Mouse (Mus musculus) neural tube, embryonic 15.5 days (tissue): ENCODE results near the gene Fam71f1. TPM values are rescaled to one million over a fixed set of nuclear protein-coding genes. Genes with fewer than 3 reads are reported as not detected.

Source experiments
- ATAC-seq: fragments of 200-750 bp; cut with Nextera tagmentation; 2 replicates; pipeline ENCODE4 v1.8.0; 2017; ENCODE audit warnings: mild to moderate bottlenecking, moderate TSS enrichment, moderate library complexity; ENCODE audit not compliant: low FRiP score
- H3K27ac ChIP-seq: fragments of 300-500 bp; sonication (generic); replicated peaks from 2 replicates; pipeline ENCODE4 v1.5.1; 2015; ENCODE audit warnings: mild to moderate bottlenecking, inconsistent platforms
- H3K27me3 ChIP-seq: fragments of 300-500 bp; sonication (generic); replicated peaks from 2 replicates; pipeline ENCODE4 v1.6.1; 2015; ENCODE audit warnings: inconsistent platforms
- H3K36me3 ChIP-seq: fragments of 300-500 bp; sonication (generic); 2 replicates; pipeline ENCODE4 v1.6.1; 2015; ENCODE audit warnings: inconsistent platforms
- H3K4me1 ChIP-seq: fragments of 300-500 bp; sonication (generic); 2 replicates; pipeline ENCODE4 v1.6.1; 2015; ENCODE audit warnings: inconsistent platforms
- H3K4me2 ChIP-seq: fragments of 300-500 bp; sonication (generic); 2 replicates; pipeline ENCODE4 v1.6.1; 2015; ENCODE audit warnings: inconsistent platforms, mild to moderate bottlenecking, moderate library complexity
- H3K4me3 ChIP-seq: fragments of 300-500 bp; sonication (generic); replicated peaks from 2 replicates; pipeline ENCODE4 v1.5.1; 2015; ENCODE audit warnings: mild to moderate bottlenecking, inconsistent platforms
- H3K9ac ChIP-seq: fragments of 300-500 bp; sonication (generic); replicated peaks from 2 replicates; pipeline ENCODE4 v1.6.1; 2015; ENCODE audit warnings: mild to moderate bottlenecking, inconsistent platforms
- H3K9me3 ChIP-seq: fragments of 300-500 bp; sonication (generic); replicated peaks from 2 replicates; pipeline ENCODE4 v1.6.1; 2016; ENCODE audit warnings: inconsistent platforms
- WGBS: fragments of 180-500 bp; shearing (Covaris S2); methylation state at CpG from one replicate; pipeline ENCODE4 v1.1.7; 2015; ENCODE audit warnings: mixed read lengths; 5-methylcytosine and 5-hydroxymethylcytosine counted together
- polyA plus RNA-seq: library from polyadenylated mRNA; unstranded; fragments of >200 nt; fragmentation: Nextera tagmentation; extraction: Ambion mirVana; gene quantifications from 2 replicates; pipeline ENCODE4 v1.2.1, GENCODE M21; 2015

Gene Fam71f1
- polyA plus RNA-seq, 1 experiment from 2014 or later = not detected

- no peak overlapping the region for H3K27ac ChIP-seq
- no peak overlapping the region for H3K9ac ChIP-seq
- no peak overlapping the region for H3K4me3 ChIP-seq
- ATAC-seq = no peak
- H3K4me1 ChIP-seq = no peaks in the 10 kb centered on the region
- no peak overlapping the region for H3K4me2 ChIP-seq
- no peaks in the 10 kb centered on the region for H3K9me3 ChIP-seq
- 93% methylated on average over 4 of the region's 4 CpGs for WGBS
- no peaks in the 10 kb centered on the region for H3K27me3 ChIP-seq
- H3K36me3 ChIP-seq = peaks cover 55% of the 10 kb centered on the region
Measured at GRCm38 (mm10) chr6:29377386-29377785, 58.4 kb downstream of the Fam71f1 start.

DNA sequence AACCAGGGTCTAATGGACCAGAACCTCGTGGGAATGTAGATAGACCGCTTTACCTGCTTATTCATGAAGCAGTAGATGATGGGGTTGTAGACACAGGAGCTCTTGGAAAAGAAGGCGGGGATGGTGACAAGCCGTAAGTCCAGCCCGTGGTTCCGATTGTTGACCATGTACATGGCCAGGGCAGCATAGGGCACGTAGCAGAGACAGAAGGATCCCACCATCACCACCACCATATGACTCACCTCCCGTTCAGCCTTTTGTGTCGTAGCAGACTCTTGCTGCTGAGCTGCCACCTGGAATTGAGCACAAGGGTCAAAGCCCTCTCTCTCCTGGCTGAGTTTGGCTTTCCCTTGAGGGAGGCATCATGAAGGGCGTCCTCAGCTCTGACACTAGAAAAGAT is 59.7 kb downstream of the Fam71f1 start:
- WGBS = 96% methylated on average over 10 of the region's 10 CpGs
- Histone ChIP-seq H3K9me3 (no peaks in the 10 kb centered on the region), H3K36me3 (peaks cover 46% of the 10 kb centered on the region), H3K4me2 (no peak overlapping the region), H3K27me3 (no peaks in the 10 kb centered on the region), H3K4me3 (no peak overlapping the region), H3K9ac (no peak overlapping the region), H3K4me1 (no peaks in the 10 kb centered on the region), H3K27ac (no peak overlapping the region)
- no peak for ATAC-seq

DNA sequence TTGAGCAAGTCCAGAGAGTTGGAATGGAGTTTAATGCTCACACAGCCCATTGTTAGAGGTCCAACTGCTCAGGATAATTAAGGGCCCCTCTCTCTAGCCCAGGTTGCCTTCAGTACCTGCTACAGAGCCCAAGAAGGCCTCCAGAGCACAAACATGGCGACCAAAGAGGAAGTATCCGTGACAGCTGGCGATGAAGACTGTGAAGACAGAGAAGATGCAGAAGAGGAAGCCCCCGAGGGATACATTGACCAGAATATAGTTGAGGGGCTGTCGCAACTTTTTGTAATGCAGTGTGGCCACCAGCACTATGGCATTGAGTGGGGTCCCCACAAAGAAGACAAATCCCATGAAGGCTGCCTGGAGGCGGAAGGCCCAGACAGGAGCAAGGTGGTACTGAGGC is 61.0 kb downstream of the Fam71f1 start:
- peaks cover 33% of the 10 kb centered on the region for H3K36me3 ChIP-seq
- no peak overlapping the region for H3K4me3 ChIP-seq
- no peaks in the 10 kb centered on the region for H3K4me1 ChIP-seq
- no peak overlapping the region for H3K9ac ChIP-seq
- WGBS = 97% methylated on average over 6 of the region's 6 CpGs
- no peak for ATAC-seq
- H3K27ac ChIP-seq = no peak overlapping the region
- H3K27me3 ChIP-seq = no peaks in the 10 kb centered on the region
- H3K4me2 ChIP-seq = no peak overlapping the region
- H3K9me3 ChIP-seq = no peaks in the 10 kb centered on the region

DNA sequence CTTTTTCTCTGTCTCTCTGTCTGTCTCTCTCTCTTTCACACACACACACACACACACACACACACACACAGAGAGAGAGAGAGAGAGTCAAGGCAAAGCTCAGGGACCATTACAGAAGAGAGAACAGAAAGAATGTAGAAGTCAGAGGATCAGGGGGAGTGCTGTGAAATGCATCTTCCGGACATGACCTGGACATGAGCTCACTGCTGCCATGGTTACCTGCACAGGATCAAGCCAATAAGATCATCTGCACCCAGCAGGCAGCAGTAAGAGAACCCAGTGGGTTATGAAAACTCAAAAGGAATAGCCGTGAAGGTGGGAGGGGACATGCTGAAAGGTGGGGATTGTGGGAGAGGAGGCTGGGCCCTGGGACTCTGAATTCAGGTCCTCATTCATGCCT is 63.5 kb downstream of the Fam71f1 start:
- Histone ChIP-seq H3K9ac (no peak overlapping the region), H3K4me3 (no peak overlapping the region), H3K27ac (no peak overlapping the region), H3K4me2 (no peak overlapping the region), H3K27me3 (no peaks in the 10 kb centered on the region), H3K36me3 (peaks cover 10% of the 10 kb centered on the region), H3K4me1 (no peaks in the 10 kb centered on the region), H3K9me3 (no peaks in the 10 kb centered on the region)
- 60% methylated on average over 2 of the region's 2 CpGs for WGBS
- no peak for ATAC-seq

Other genes starting within 250 kb of the Fam71f1 start
- 38.2 and 41.1 TPM in 2 replicates for gene Rbm28, start 154.1 kb upstream of the Fam71f1 start, polyA plus RNA-seq
- 12.6 and 13.9 TPM in 2 replicates for gene Prrt4, start 139.6 kb upstream of the Fam71f1 start, polyA plus RNA-seq
- gene Impdh1, start 102.8 kb upstream of the Fam71f1 start, polyA plus RNA-seq = 84.1 and 84.2 TPM in 2 replicates
- 28.4 and 29.0 TPM in 2 replicates for gene Hilpda, start 46.7 kb upstream of the Fam71f1 start, polyA plus RNA-seq
- gene Fam71f2, start 39.5 kb upstream of the Fam71f1 start, polyA plus RNA-seq = 0.26 and 0.46 TPM in 2 replicates
- 158 and 182 TPM in 2 replicates for gene Calu, start 28.9 kb downstream of the Fam71f1 start, polyA plus RNA-seq
- gene Opn1sw, start 69.3 kb downstream of the Fam71f1 start, polyA plus RNA-seq = 0.22 and 0.61 TPM in 2 replicates
- 49.2 and 53.6 TPM in 2 replicates for gene Ccdc136, start 77.2 kb downstream of the Fam71f1 start, polyA plus RNA-seq
- gene Flnc, start 114.1 kb downstream of the Fam71f1 start, polyA plus RNA-seq = 5.2 and 5.3 TPM in 2 replicates
- gene Atp6v1f, start 148.6 kb downstream of the Fam71f1 start, polyA plus RNA-seq = 347 and 386 TPM in 2 replicates
- 0.40 and 0.68 TPM in 2 replicates for gene Atp6v1fnb, start 152.3 kb downstream of the Fam71f1 start, polyA plus RNA-seq
- 19.0 and 21.5 TPM in 2 replicates for gene Kcp, start 188.8 kb downstream of the Fam71f1 start, polyA plus RNA-seq
- gene Irf5, start 207.5 kb downstream of the Fam71f1 start, polyA plus RNA-seq = 2.7 and 4.9 TPM in 2 replicates